ENCODE assay signal across 26 mouse cellular contexts in the genomic region with DNA sequence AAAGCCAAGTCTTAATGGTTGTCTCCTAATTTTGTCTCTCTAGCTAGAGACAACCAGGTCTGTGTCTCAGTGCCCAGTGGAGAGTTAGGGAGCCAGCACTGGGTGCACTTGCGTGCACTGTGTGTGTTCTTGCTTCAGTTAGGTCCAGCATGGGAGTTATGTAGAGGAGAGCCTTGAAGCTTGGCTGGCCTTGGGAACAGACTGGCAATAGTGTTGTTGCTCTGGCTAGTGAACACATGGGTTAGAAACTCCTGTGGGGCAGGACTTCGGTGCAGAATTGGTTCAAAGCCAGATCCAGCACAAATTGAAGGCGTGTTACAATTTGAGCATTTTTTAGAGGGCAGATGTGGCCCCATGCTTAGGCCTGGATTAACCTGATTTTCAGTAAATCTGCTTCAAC.
DNase-seq lines count a peak whose midpoint lies in the region; ATAC-seq lines count a peak whose summit lies in the region.
"Had no signal": no experiment of that assay in that cellular context is flagged by ENCODE, and none has a peak within 500 bp of the region (broad histone marks: within the 10 kb centered on the region; RNA-seq: fewer than 3 reads in every experiment).

No protein-coding gene starts in this region.

- ATAC-seq in intestine, embryonic 16.5 days = no peak
- ATAC-seq: activated CD4-positive, CD25-positive, alpha-beta regulatory T cell, adult 4 months; CD4-positive, CD25-positive, alpha-beta regulatory T cell, adult 4 months; forebrain, embryonic 14.5 days; forebrain, embryonic 16.5 days; Patski had no signal

- no peaks in the 10 kb centered on the region for H3K9me3 ChIP-seq in intestine, embryonic 16.5 days (ENCODE audit: control insufficient read depth, low read length)
- H3K9me3 ChIP-seq: embryonic facial prominence, embryonic 13.5 days; embryonic facial prominence, embryonic 15.5 days; forebrain, embryonic 10.5 days; forebrain, embryonic 12.5 days; G1E had no signal

- no peak overlapping the region for H3K27ac ChIP-seq in intestine, embryonic 16.5 days (ENCODE audit: low read length)
- H3K27ac ChIP-seq: embryonic facial prominence, embryonic 13.5 days; embryonic facial prominence, embryonic 15.5 days; forebrain, embryonic 10.5 days; forebrain, embryonic 12.5 days had no signal

- WGBS in intestine, embryonic 16.5 days = 74% methylated on average over 3 of the region's 3 CpGs

- no peaks in the 10 kb centered on the region for H3K36me3 ChIP-seq in intestine, embryonic 16.5 days (ENCODE audit: control insufficient read depth, insufficient read depth, low read length)
- H3K36me3 ChIP-seq: embryonic facial prominence, embryonic 13.5 days; embryonic facial prominence, embryonic 15.5 days; forebrain, embryonic 10.5 days; forebrain, embryonic 12.5 days; G1E had no signal

- no peak overlapping the region for H3K4me2 ChIP-seq in intestine, embryonic 16.5 days (ENCODE audit: low read depth, low read length)
- H3K4me2 ChIP-seq: embryonic facial prominence, embryonic 13.5 days; embryonic facial prominence, embryonic 15.5 days; forebrain, embryonic 12.5 days had no signal

- peaks cover 7% of the 10 kb centered on the region for H3K4me1 ChIP-seq in intestine, embryonic 16.5 days (ENCODE audit: control insufficient read depth, insufficient read depth, low read length)

- DNase-seq in adrenal gland, adult 2 months = peak; percentile 34
- no peak for DNase-seq in adrenal gland, adult 18-20 months (ENCODE audit: low spot score in 2 of 2)
- peak; percentile 54 for DNase-seq in adrenal gland, postnatal 14 days
- DNase-seq in adrenal gland, adult 8-10 months = no peak
- DNase-seq in adipocyte (ENCODE audit: low spot score) = peak; percentile 73
- peak; percentile 28 to 49 for DNase-seq in adrenal gland, postnatal 36 days
- DNase-seq: B cell, adult 2 months; cerebellum, adult 11 months; cerebellum, adult 18-20 months; cerebellum, adult 8-10 months; cerebellum, postnatal 14 days; cerebellum, postnatal 36 days; embryo, embryonic 11 days had no signal

- no peaks in the 10 kb centered on the region for H3K27me3 ChIP-seq in intestine, embryonic 16.5 days (replicated peaks; ENCODE audit: control insufficient read depth, insufficient read depth, low read length)
- H3K27me3 ChIP-seq: CH12.LX; embryonic facial prominence, embryonic 13.5 days; embryonic facial prominence, embryonic 15.5 days; Patski had no signal

- no peak overlapping the region for H3K9ac ChIP-seq in intestine, embryonic 16.5 days (ENCODE audit: low read depth, low read length)
- H3K9ac ChIP-seq: embryonic facial prominence, embryonic 13.5 days; embryonic facial prominence, embryonic 15.5 days; forebrain, embryonic 12.5 days had no signal

- H3K4me3 ChIP-seq in intestine, embryonic 16.5 days (ENCODE audit: low read length) = no peak overlapping the region
- H3K4me3 ChIP-seq: embryonic facial prominence, embryonic 13.5 days; embryonic facial prominence, embryonic 15.5 days; erythroblast, embryonic 14.5 days; forebrain, embryonic 10.5 days; forebrain, embryonic 12.5 days had no signal

Comparison
In these comparisons a context has a peak if more than half of its experiments do, and no peak if none do; other contexts are left out.
1. DNase-seq: peak in adrenal gland, adult 2 months (single experiment), adrenal gland, postnatal 14 days (single experiment), adipocyte (single experiment) and adrenal gland, postnatal 36 days (2 of 2); none in adrenal gland, adult 18-20 months (0 of 2) and adrenal gland, adult 8-10 months (single experiment).